Mouse (Mus musculus) left cerebral cortex, postnatal 4 days (tissue): ENCODE results near the gene Hmcn2. TPM values are rescaled to one million over a fixed set of nuclear protein-coding genes. Genes with fewer than 3 reads are reported as not detected.

Source experiments
- DNase-seq: peaks from one replicate; pipeline ENCODE4 v3.0.0-alpha.2; 2022
- intact Hi-C: fragments of 180-260 bp; cut with DNase I; formaldehyde crosslinking; loops from one replicate; pipeline ENCODE4 v1.15.1; 2025
- total RNA-seq, 2 experiments: library from RNA; stranded (reverse); gene quantifications; 2 replicates each; pipeline ENCODE4 v1.2.3; 2021

Hmcn2 gene
- total RNA-seq, 2 experiments from 2014 or later, result 0.42 to 0.72 TPM

DNA sequence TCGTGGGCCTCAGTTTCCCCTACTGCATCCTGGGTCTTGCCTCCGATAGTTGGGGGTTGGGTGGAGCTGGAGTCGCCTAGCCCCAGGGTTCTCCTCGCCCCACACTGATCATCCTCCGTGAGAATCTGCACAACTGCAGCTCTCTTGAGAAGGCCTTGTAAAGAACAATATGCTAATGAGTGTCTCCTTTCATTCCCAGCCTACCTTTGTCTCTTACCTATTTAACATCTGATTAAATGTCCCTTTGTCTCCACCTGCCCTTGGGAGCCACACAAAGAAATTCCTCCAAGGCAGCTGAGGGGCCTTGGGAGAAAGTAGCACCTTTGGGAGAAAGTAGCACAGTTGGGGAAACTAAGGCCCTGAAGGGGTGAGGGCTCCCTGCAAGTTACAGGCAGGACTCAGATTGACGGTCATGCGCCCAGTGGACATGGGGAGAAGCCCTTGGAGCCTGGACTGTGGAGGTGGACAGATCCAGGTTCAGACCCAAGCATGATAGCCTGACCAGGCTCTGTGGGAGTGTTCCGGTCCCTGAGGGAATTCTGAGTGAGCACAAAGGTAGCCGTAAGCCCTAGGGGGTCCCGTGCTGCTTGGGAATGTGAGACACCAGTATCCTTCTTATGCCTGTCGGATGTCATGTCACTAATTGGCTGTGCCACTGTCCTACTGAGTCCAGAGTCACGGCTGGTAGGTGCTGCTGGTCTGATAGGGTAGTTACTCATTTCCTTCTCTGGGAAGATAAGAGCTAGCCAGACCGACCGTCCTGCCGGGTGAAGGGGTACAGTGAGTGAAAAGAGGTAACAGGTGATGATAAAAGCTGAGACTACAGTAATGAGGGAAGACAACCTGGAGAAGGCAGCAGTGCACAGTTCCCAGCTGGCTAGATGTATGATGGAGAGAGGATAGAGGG is 188.7 kb downstream of the Hmcn2 start:
- intact Hi-C loops, result no loop called here
- no peak for DNase-seq

- DNase-seq, result no peak
- intact Hi-C loops, result no loop called here
Observed at GRCm38 (mm10) chr2:31505472-31505871, 191.3 kb downstream of the Hmcn2 start.

DNA sequence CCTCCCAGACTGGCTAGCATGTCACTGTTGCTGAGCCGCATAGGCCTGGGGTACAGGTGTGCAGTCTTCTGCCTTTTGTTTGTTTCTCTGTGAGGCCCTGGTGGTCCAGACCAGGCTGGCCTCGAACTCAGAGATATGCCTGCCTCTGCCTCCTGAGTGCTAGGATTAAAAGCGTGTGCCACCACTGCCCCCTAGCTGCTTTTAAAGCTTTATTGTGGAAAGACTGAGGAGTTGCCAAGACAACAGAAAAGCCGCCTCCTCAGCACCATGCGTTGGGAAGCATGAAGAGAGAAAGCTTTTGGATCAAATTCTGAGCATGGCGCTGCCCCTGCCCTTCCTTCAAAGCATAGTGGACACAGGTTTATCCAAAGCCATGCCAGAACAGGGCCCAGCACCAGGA is 194.6 kb downstream of the Hmcn2 start:
- intact Hi-C loops, result no loop called here
- DNase-seq, result no peak

Other genes with a start within 250 kb of the Hmcn2 start
- gene Fnbp1, start 172.4 kb upstream of the Hmcn2 start, total RNA-seq, result 10 to 100 TPM; 75.3 to 77.3 TPM
- 10 to 100 TPM; 59.0 to 59.8 TPM for gene Gpr107, start 162.1 kb upstream of the Hmcn2 start, total RNA-seq
- gene Ncs1, start 68.6 kb upstream of the Hmcn2 start, total RNA-seq, result 100 to 1,000 TPM; 161 to 162 TPM
- gene Ass1, start 155.8 kb downstream of the Hmcn2 start, total RNA-seq, result 10 to 100 TPM; 14.7 to 18.2 TPM